Mouse (Mus musculus) liver, embryonic 14.5 days (tissue): ENCODE data around the gene Sh3d21.

Source experiments
- CTCF ChIP-seq: IDR thresholded peaks from 2 replicates; pipeline ENCODE4 v1.5.1; 2016; ENCODE audit warnings: antibody characterized with exemption, low read depth, control low read depth
- EP300 ChIP-seq: IDR thresholded peaks from 2 replicates; pipeline ENCODE4 v1.6.1; 2016; ENCODE audit warnings: antibody characterized with exemption, low read depth

DNA sequence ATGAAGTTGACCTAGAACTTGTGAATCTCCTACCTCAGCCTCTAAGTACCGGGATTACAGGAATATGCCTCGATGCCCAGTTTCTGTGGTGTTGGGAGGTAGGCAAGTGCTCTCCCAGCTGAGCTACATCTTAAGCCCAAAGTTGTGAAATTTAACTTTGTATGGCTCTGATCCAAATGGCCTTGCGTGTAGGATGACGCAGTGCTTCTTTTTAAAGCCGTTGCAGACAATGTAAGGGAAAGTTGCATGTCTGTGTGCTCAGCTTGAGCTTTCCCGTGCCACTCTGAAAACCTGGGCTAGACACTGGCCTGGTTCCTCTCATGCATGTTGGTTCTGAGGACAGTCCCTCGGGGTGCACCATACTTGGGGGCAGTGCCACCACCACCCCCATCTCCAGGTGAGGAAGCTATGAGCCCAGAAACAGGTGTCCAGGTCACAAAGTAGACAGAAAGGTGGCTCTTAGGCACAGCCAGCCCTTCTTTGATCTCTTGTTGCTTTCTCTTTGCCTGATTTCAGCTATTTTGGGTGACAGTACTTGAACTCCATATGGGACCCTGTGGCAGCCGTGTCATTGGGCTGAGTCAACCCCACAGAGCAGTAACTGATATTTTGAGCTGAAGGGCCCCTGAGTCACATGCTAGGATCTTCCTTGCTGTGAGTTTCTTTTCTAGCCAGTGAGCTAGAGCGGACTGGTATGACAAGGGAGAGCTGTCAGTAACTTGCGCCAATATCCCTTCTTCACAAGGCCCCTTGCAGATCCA lies 53.5 kb downstream of the Sh3d21 start:
- TF ChIP-seq CTCF (no peak), EP300 (no peak)
